Mouse (Mus musculus) hindbrain, embryonic 12.5 days (tissue): ENCODE results near the gene Eva1c. TPM values are rescaled to one million over a fixed set of nuclear protein-coding genes. Genes with fewer than 3 reads are reported as not detected.

Experiments used
- ATAC-seq: fragments of 200-750 bp; cut with Nextera tagmentation; 2 replicates; pipeline ENCODE4 v1.8.0; 2017; ENCODE audit warnings: moderate TSS enrichment; ENCODE audit not compliant: low FRiP score
- H3K27ac ChIP-seq: fragments of 300-500 bp; sonication (generic); 2 replicates; pipeline ENCODE4 v1.5.1; 2016; ENCODE audit warnings: mild to moderate bottlenecking
- H3K27me3 ChIP-seq: fragments of 300-500 bp; sonication (generic); 2 replicates; pipeline ENCODE4 v1.6.1; 2016; ENCODE audit warnings: mild to moderate bottlenecking
- H3K36me3 ChIP-seq: fragments of 300-500 bp; sonication (generic); 2 replicates; pipeline ENCODE4 v1.6.1; 2016; ENCODE audit warnings: mild to moderate bottlenecking
- H3K4me1 ChIP-seq: fragments of 300-500 bp; sonication (generic); 2 replicates; pipeline ENCODE4 v1.6.1; 2016
- H3K4me2 ChIP-seq: fragments of 300-500 bp; sonication (generic); replicated peaks from 2 replicates; pipeline ENCODE4 v1.6.1; 2016; ENCODE audit warnings: mild to moderate bottlenecking
- H3K4me3 ChIP-seq: fragments of 300-500 bp; sonication (generic); 2 replicates; pipeline ENCODE4 v1.5.1; 2016; ENCODE audit warnings: mild to moderate bottlenecking
- H3K9ac ChIP-seq: fragments of 300-500 bp; sonication (generic); 2 replicates; pipeline ENCODE4 v1.6.1; 2016; ENCODE audit warnings: mild to moderate bottlenecking, moderate library complexity
- H3K9me3 ChIP-seq: fragments of 300-500 bp; sonication (generic); replicated peaks from 2 replicates; pipeline ENCODE4 v1.6.1; 2016; ENCODE audit warnings: mild to moderate bottlenecking
- WGBS: fragments of 180-500 bp; shearing (Covaris S2); methylation state at CpG from one replicate; pipeline ENCODE4 v1.1.7; 2016; 5-methylcytosine and 5-hydroxymethylcytosine counted together
- microRNA-seq: library from miRNA; unstranded; fragments of <30 nt; microRNA quantifications from one replicate; pipeline ENCODE4, GENCODE M21; 2017
- polyA plus RNA-seq: library from polyadenylated mRNA; unstranded; fragments of >200 nt; fragmentation: Nextera tagmentation; extraction: Ambion mirVana; gene quantifications from 2 replicates; pipeline ENCODE4 v1.2.1, GENCODE M21; 2016

Eva1c gene
- polyA plus RNA-seq, 1 experiment from 2014 or later, result 2.7 TPM

DNA sequence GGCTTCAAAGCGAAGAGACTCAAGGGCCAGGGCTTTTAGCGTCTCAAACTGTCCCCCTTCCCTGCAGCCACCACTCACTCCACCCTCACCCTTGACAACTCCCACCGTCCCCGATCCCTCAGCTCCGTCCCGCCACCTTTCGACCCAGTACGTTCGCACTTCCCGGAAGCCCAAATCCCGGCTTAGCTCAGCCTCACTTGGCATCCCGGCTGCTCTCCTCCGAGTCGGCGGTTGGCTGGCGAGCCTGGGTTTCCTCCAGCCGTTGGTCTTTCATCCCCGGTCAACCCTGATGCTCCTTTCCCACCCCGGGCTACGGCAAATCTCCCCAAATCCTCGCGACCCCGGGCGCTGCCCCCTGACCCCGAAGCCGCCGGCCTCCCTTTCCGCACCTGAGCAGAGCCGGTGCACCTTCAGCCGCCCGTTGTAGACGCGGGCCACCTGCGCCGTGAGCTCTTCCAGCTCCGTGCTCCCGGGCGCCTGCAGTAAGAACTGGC is 107.7 kb downstream of the Eva1c start:
- Histone ChIP-seq H3K9me3 (no peaks in the 10 kb centered on the region), H3K36me3 (peaks cover 16% of the 10 kb centered on the region), H3K4me1 (peaks cover 5% of the 10 kb centered on the region), H3K9ac (peak overlapping the region; percentile 86), H3K4me3 (peak overlapping the region; percentile 87), H3K27me3 (no peaks in the 10 kb centered on the region), H3K4me2 (peak overlapping the region; percentile 80), H3K27ac (peak overlapping the region; percentile 79)
- ATAC-seq, result peak; percentile 56
- WGBS, result under 1% methylated on average over 38 of the region's 38 CpGs

DNA sequence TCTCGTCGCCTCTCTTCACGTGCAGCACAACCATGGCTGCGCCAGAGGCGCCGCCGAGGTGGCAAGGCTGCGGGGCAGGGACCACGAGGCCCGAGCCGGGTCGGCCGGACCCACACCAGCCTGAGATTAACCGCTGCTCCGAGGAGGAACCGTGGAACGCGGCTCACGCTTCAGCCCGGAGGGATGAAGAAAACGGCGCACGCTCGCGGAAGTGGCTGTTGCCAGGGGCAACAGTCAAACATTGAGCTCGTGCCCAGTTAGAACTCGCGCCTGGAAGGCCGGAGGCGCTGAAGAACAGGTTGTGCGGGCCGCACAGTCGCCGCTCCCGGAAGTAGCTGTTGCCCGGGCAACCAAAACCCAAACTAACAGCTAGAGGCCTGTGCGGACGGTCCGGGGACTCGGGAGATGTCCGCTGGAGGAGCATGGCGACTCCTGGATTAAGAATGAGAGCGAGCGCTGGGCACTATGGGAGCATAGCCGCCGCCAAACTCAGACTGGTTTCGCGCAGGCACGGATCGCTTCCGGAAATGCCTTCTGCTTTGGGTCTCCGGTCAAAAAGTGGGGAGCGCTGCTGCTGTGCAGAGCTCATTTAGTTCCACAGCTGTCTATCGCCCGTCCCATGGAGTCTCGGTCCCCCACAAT is 108.3 kb downstream of the Eva1c start, which contains the start of gene Cfap298:
Gene Cfap298, minus strand, starts transcription at position 428 of the 642 bp plus-strand sequence.
- 1% methylated on average over 56 of the region's 56 CpGs for WGBS
- Histone ChIP-seq H3K27me3 (no peaks in the 10 kb centered on the region), H3K4me1 (peaks cover 5% of the 10 kb centered on the region), H3K27ac (peak within 1 kb of the TSS; percentile 79), H3K9me3 (no peaks in the 10 kb centered on the region), H3K4me2 (peak within 1 kb of the TSS; percentile 80), H3K9ac (peak within 1 kb of the TSS; percentile 86), H3K4me3 (peak within 1 kb of the TSS; percentile 87), H3K36me3 (peaks cover 16% of the 10 kb centered on the region)
- peak; percentile 98 for ATAC-seq

DNA sequence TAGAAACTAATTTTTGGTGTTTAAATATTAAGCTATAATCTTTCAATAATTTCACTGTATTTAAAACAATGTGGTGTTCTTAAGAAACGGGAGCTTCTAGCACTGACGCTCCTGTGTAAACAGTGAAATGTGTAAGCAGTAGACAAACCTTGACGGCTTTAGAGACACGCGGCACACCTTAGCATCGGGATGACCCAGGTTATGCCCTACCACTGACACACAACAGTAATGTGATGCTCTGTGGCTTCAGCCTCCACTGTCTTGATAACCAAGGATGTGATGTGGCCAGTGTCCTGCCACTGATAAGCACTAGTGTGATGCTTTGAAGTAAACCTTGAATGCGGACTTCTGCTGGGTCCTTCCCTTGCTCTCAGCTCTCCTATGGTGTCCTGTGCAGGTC is 114.7 kb downstream of the Eva1c start:
- Histone ChIP-seq H3K27ac (no peak overlapping the region), H3K36me3 (peaks cover 52% of the 10 kb centered on the region), H3K9ac (no peak overlapping the region), H3K4me3 (no peak overlapping the region), H3K4me1 (no peaks in the 10 kb centered on the region), H3K9me3 (no peaks in the 10 kb centered on the region), H3K4me2 (no peak overlapping the region), H3K27me3 (no peaks in the 10 kb centered on the region)
- WGBS, result 94% methylated on average over 7 of the region's 7 CpGs
- ATAC-seq, result no peak

DNA sequence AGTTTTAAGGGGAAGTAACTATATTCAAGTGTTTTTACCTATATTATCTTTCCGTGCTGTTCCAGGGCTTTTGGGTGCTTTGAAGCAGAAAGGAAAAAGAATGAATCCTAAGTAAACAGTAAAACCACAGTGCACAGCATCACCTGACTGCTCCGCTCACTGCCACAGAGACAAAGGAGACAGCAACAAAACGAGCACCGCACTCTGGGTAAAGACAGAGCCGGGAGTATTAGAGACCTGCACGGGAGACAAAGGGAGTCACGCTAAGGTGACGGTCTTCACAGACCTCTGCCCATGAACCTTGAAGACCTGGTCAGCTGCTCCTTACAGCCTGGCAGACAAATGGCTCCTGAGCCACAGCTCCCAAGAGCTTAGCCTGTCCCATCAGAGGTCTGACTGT is 120.5 kb downstream of the Eva1c start:
- Histone ChIP-seq H3K9me3 (no peaks in the 10 kb centered on the region), H3K27ac (no peak overlapping the region)
- ATAC-seq, result no peak

DNA sequence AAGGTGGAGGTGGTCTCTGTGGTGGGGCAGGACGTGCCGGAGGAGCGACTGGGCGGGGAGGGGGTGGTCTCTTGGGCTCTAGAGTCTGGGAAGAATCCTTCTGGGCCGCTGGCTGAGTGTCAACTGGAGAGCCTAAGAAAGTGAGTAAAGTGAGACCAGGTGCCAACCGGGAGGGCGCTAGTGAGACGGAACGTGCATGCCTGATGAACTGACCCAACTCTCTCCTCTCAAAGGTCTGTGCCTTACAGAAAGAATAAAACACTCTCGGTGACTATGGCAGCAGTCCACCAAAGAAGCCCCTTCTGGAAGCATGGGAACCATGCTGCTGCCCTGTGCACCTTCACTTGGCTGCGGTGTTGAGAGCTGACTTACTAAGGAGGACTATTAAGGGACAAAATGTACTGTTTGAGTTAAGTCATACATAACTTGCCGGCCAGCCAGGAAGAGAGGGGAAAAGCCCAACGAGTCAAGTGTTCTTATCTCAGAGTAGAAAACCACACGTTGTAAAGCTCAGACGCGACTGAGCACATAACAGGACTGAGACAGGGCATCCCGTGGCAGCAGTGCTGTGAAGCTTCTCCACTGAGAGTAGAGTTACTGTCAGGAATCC is 123.9 kb downstream of the Eva1c start:
- Histone ChIP-seq H3K4me3 (no peak overlapping the region), H3K36me3 (peaks cover 39% of the 10 kb centered on the region), H3K27me3 (no peaks in the 10 kb centered on the region), H3K4me1 (no peaks in the 10 kb centered on the region), H3K9me3 (no peaks in the 10 kb centered on the region), H3K27ac (no peak overlapping the region), H3K4me2 (no peak overlapping the region), H3K9ac (no peak overlapping the region)
- 62% methylated on average over 17 of the region's 17 CpGs for WGBS
- ATAC-seq, result no peak

More for the DNA sequence above, 120.5 kb downstream of the Eva1c start:
- Histone ChIP-seq H3K4me1 (no peaks in the 10 kb centered on the region), H3K4me3 (no peak overlapping the region), H3K4me2 (no peak overlapping the region), H3K27me3 (no peaks in the 10 kb centered on the region), H3K36me3 (peaks cover 54% of the 10 kb centered on the region), H3K9ac (no peak overlapping the region)
- WGBS, result 88% methylated on average over 8 of the region's 8 CpGs

DNA sequence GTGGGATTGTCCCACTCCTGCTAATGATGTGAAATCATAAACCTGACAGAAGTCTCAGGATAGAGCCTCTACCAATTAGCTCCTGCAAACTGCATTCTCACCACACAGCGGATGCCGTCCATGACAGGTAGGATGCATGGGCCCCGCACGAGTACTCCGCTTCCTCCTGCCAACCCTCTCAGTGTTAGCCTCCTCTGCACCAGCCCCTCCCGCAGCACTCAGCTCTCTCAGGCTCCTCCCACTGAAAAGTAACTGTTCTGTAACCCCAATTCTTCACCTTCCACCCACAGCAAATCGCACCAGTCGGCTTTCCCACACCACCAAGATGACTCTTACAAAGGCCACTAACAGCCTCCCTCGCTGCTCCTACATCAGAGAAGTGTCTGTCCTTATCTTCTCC is 126.6 kb downstream of the Eva1c start:
- Histone ChIP-seq H3K36me3 (peaks cover 27% of the 10 kb centered on the region), H3K4me1 (no peaks in the 10 kb centered on the region), H3K4me3 (no peak overlapping the region), H3K9ac (no peak overlapping the region), H3K9me3 (no peaks in the 10 kb centered on the region), H3K27me3 (no peaks in the 10 kb centered on the region), H3K27ac (no peak overlapping the region), H3K4me2 (no peak overlapping the region)
- ATAC-seq, result no peak
- WGBS, result 88% methylated on average over 9 of the region's 9 CpGs

DNA sequence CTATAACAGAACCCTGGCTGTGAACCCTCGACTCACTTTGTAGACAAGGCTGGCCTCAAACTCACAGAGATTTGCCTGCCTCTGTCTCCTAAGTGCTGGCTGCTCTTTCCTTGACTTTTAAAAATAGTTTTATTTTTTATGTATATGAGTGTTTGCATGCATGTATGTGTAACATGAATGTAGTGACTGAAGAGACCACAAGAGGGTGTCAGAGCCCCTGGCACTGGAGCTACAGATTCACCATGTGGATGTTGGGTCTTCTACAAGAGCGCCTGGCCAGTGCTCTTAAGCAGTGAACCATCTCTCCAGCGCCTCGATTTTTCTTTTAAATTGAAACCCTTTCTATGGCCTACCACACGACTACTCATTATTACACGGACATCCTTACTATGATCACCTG is 127.3 kb downstream of the Eva1c start:
- Histone ChIP-seq H3K9me3 (no peaks in the 10 kb centered on the region), H3K4me3 (no peak overlapping the region), H3K27me3 (no peaks in the 10 kb centered on the region), H3K4me2 (no peak overlapping the region), H3K4me1 (no peaks in the 10 kb centered on the region), H3K9ac (no peak overlapping the region), H3K36me3 (peaks cover 27% of the 10 kb centered on the region), H3K27ac (no peak overlapping the region)
- 91% methylated on average over 6 of the region's 6 CpGs for WGBS
- ATAC-seq, result no peak

Small RNA genes lying within 50 kb of the gene (microRNA-seq; reads per million reads assigned to microRNA genes)
- not detected for gene Gm22933

Other genes starting within 250 kb of the Eva1c start
- 48.5 and 49.5 TPM in 2 replicates for gene Mis18a, start 99.3 kb upstream of the Eva1c start, polyA plus RNA-seq
- gene Mrap, start 88.5 kb upstream of the Eva1c start, polyA plus RNA-seq, result 0.22 TPM in 1 of 2 replicates, not detected in the other
- gene Urb1, start 16.3 kb upstream of the Eva1c start, polyA plus RNA-seq, result 12.6 and 13.8 TPM in 2 replicates
- 46.8 and 49.8 TPM in 2 replicates for gene Cfap298, start 108.4 kb downstream of the Eva1c start, polyA plus RNA-seq
- gene Synj1, start 184.6 kb downstream of the Eva1c start, polyA plus RNA-seq, result 33.9 and 35.7 TPM in 2 replicates
- 104 and 113 TPM in 2 replicates for gene Paxbp1, start 217.8 kb downstream of the Eva1c start, polyA plus RNA-seq